Mouse (Mus musculus): ENCODE data around the gene Samd4b.

The Samd4b gene

DNA sequence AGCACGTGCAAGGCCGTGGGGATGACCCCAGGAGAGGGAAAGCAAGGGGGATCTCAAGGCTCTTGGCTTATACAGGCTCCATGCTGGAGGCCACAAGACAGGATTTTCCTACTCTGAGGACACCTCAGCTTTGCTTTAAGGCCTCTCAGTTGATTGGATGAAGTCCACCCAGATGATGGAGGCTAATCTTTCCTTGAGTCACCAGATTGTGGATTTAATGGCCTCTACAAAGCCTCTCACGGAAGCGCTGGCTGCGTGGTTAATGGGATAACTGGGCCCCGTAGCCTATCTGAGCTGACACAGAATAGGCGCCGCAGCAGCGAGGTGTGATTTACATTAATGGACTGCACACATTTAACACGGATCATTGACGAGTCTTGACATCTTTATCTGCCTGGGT, 102.5 kb downstream of the Samd4b start:
- DNase-seq (ENCODE audit: low spot score), result no peak

DNA sequence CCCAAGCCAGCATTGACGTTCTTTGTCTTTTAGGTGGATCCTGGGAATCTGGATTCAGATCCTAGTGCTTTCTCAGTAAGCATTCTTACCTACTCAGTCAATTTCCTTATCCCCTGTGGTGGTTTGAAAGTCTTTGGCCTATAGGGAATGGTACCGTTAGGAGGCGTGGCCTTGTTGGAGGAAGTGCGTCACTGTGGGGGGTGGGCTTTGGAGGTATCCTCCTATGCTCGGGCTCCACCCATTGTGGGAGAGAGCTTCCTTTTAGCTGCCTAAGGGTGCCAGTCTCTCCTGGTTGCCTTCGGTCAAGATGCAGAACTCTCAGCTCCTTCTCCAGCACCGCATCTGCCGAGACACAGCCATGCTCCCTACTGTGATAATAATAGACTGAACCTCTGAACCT, 105.6 kb downstream of the Samd4b start:
- DNase-seq (ENCODE audit: low spot score), result no peak

DNA sequence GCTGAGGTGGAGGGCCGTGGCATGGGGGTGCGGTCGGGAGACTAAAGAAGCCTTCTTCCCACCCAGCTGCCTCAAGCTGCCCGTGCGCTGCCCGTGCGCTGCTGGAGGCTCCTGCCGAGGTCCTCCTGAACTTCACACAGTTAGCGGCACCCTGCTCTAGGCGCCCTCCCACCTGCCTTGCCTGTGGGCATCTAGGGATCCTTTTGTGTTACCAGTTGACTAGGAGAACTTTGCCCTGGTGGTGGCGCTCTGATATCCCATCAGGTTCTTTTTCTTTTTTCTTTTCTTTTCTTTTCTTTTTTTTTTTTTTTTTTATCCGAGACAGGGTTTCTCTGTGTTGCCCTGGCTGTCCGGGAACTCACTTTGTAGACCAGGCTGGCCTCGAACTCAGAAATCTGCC, 107.0 kb downstream of the Samd4b start:
- DNase-seq (ENCODE audit: low spot score), result no peak

DNA sequence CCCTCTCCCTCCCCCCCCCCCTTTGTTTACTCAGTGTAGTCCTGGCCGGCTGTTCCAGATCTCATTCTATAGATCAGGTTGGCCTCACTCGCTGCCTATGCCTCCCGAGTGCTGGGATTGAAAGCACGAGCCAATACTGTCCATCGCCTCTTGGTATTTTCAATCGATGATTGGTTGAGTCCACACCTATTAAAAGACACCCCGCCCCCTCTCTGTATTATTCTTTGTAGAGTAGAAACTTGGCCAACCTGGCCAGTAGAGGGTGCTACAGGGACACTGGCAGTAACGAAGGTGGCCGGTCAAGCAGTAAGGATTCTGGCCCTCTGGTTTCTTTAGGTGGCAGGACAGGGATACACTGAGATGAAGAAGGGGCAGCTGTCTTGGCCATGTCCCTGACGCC, 107.5 kb downstream of the Samd4b start:
- DNase-seq (ENCODE audit: low spot score), result peak; percentile 42

DNA sequence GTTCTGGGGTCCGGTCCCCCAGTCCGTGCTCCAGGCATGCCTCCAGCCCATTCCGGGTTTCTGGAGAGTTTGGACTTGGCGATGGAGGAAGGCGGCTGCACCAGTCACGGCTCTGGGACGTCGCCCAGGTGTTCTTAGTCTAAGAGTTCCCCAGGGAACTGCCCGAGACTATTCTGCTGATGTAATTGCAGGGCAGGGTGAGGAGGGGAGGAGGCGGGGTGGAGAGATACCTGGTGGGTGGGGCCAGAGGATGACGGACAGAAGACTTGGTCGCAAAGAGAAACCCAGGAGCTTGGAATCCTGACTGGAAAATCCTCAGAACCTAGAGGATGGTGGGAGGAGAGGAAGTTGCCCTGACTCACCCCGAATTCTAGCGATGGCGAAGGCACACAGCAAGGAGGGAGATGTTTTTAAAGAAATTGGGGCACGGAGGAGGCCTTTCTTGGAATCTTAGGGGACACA, 109.9 kb downstream of the Samd4b start:
- peak; percentile 57 for DNase-seq (ENCODE audit: low spot score)

DNA sequence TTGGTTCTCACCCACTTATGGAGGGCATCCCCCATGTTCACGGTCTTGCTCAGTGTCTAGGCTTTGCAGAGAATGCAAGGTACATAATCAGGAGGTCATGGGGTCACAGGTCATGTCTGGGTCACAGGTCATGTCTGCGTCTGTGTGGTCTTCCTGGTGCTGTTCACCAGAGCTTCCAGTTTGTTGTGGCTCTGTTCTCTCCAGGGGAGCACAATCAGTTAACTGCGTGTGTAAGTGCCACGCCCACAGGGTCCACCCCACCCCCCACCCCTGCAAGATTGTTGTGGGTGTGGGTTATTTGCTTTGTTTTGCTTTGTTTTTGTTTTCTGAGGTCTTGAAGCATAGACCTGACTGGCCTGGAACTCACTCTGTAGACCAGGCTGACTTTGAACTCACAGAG, 113.8 kb downstream of the Samd4b start:
- DNase-seq (ENCODE audit: low spot score), result no peak

DNA sequence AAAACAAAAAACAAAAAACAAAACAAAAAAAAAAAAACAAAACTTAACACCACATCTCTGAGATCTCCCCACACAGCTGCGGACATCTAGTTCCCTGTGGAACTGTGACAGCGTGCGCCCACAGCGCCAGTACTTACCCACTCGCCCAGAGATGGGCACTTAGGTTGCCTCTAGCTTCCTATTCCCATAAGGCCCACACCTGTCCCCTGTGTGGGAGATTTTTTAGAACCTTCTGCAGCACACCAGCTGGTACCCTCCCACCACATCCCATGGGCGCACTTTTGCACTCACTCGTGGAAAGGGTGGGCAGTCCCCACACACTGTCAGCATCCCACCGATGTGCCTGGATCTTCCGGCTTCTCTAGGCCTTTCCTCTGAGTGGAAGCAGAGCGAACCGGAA, 115.1 kb downstream of the Samd4b start:
- DNase-seq (ENCODE audit: low spot score), result no peak

DNA sequence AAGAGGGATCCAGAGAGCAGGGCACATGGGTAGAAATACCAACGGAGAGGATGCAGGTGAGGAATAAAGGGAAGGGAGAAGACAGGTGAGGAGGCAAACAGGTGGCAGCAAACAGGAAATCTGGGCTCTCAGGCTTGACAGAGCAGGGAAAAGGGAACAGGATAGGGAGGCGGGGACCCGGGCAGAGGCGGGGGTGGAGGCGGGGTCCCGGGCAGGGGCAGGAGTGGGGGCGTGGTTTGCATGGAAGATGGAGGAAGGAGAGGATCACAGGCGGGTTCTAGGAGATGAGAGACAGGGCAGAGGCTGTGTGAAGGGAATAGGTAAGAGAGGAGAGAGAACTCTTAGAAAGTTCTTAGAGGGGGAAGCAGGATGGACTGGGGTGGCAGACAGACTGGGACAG, 119.1 kb downstream of the Samd4b start:
- no peak for DNase-seq (ENCODE audit: low spot score)

DNA sequence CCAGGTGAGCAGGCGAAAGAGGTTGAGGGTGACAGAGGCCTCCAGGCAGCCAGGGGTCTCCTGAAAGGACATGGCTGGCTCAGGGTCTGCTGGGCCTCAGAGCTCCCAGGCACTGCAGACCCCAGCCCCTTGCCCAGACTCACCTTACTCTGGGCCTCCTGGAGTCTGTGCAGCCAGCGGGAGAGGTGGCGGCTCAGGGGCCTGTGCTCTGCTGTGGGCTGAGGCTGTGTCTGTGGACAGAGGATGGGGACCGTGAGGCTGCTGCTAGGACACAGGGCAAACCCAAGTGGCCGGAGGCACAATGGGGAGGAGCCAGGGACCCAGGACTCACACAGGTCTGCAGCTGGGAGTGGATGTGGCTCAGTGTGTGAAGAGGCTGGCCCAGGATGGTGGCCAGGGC, 120.6 kb downstream of the Samd4b start:
- no peak for DNase-seq (ENCODE audit: low spot score)

DNA sequence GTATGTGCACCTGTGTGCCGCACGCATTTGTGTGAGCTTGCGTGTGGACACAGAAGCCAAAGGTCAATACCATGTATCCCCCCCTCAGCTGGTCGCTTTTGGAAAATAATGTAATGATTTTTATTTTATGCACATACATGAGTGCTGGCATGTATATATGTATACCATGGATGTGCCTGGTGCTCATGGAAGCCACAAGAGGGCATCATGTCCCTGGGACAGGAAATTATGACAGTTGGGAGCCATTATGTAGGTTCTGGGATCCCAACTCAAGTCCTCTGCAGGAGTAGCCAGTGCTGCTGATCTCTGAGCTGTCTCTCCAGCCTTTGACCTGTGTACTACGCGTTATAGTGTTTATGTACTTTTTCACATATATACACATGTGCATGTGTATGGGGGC, 121.8 kb downstream of the Samd4b start:
- DNase-seq (ENCODE audit: low spot score), result no peak

DNA sequence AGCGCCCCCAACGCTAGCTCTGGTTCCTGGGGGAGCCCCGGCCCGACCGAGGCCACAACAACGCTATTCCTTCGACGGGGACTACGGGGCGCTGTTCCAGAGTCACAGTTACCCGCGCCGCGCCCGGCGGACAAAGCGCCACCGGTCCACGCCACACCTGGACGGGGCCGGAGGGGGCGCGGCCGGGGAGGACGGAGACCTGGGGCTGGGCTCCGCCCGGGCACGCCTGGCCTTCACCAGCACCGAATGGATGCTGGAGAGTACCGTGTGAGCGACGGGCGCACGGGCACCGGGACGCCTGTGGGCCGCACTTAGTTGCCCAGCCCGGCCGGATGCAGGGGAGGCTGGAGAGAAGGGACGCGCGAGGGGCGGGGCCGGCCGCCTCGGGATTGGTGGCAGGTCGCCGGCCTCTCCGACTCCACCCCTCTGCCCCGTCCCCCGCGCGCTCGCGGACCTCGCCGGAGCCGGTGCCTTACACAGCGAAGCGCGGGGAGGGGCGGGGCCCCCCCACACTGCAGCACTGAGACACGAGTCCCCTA, 130.7 kb downstream of the Samd4b start:
- DNase-seq (ENCODE audit: low spot score), result no peak

DNA sequence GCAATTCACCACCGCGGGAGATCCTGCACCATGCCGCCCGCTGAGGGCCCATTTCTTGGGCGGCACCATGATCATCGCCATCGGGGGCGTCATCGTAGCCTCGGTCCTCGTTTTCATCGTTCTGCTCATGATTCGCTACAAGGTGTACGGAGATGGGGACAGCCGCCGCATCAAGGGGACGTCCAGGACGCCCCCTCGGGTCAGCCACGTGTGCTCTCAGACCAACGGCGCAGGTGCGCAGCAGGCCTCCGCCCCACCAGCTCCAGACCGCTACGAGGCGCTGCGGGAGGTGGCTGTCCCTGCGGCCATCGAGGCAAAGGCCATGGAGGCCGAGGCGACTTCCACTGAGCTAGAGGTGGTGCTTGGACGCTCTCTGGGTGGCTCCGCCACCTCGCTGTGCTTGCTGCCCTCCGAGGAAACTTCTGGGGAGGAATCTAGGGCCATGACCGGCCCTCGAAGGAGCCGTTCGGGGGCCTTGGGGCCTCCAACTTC, 131.2 kb downstream of the Samd4b start:
- no peak for DNase-seq (ENCODE audit: low spot score)

DNA sequence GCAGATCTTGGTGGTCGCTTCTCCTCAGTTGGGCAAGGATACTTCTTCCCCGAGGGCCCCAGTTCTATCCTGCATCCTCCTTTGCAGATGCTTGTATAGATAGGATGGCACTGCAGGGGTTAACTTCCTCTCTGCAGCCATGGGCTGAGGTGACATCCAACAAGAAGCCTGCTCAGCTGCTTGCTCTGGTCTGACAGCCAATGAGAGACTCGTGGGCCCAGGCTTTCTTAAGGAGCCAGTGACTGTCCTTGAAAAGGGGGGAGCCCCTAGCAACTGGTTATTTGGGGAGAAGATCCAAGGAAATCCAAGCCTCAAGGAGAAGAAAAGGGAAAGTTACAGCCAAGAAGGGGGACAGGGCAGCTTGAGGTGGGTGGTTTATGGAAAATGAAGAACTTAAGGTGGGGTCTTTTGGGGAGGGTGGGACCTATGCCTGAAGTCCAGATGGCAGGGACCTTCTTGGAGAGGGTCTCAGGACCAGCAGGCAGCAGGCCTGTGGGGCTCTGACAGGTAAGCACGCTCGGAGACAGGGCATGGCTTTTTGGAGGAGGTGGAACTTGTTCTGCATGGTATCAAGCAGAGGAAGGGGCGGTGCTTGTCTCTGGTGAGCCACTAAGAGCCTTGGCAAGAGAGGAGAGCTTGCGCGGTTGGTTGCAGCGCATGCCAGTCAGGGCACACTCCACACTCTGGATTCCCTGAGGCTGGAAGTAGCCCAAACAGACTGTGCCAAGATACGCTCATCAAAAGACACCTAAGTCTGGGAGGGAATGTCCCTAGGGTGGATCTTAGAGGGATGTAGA, 133.3 kb downstream of the Samd4b start:
- peak; percentile 55 for DNase-seq (ENCODE audit: low spot score)

DNA sequence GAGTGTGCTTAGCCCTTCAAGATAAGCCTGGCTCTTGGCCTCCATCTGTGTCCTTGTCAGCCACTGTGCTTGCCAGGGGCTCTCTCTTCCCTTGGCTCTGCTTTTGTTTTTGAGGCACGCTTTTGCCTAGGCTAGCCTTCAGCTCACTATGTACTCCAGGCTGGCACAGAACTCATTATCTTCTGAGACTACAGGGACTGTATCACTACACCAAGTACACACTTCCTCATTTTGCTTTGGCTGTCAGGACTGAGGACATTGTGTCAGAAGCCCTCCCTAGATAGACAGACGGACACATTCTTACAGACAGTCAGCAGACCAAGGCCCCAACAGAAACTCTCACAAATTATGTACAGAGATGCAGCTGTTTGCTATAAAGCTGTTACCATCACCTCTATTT, 135.2 kb downstream of the Samd4b start:
- no peak for DNase-seq (ENCODE audit: low spot score)

DNA sequence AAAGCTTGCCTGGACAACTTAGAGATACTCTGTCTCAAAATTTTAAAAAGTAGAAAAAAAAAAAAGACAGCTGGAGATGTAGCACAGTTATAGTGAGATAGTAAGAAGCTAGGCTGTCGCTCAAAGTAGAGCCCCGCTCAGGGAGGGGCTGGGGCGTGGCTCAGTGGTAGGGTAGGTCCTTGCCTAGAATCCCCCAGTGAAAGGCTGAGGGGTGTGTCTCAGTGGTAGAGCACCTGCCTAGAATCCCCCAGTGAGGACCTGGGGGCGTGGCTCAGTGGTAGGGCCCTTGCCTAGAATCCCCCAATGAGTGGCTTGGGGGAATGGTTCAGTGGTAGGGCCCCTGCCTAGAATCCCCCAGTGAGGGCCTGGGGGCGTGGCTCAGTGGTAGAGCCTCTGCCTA, 137.6 kb downstream of the Samd4b start:
- DNase-seq (ENCODE audit: low spot score), result no peak

DNA sequence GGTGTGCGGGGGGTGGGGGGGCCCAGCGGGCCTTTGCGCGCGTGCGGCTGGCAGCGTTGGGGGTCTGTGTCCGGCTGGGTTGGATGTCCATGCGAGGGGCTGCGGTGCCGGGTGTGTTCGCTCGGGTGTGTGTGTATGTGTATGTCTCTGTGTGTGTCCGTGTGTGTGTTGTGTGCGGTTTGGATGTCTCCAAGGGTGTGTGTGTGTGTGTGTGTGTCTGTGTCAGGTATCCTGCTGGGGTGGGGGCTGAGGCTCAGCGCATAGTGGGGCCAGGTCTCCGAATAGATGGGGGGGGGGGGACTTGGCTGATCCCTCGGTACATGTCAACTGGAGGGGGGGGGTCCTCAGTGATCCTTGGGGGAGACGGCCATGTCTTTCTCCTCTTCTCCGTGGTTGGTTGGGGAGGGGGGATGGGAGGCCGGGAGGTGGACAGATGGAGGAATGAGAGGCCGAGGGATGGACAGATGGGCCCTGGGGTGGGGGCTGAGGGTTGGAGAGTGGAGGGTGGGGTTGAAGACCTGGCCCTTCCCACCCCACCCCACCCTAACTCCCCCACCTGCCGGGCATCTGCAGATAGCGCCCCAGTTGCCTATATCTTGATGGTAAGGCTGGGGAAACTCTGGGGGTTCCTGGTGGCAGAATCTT, 145.5 kb downstream of the Samd4b start:
- DNase-seq (ENCODE audit: low spot score), result no peak

DNA sequence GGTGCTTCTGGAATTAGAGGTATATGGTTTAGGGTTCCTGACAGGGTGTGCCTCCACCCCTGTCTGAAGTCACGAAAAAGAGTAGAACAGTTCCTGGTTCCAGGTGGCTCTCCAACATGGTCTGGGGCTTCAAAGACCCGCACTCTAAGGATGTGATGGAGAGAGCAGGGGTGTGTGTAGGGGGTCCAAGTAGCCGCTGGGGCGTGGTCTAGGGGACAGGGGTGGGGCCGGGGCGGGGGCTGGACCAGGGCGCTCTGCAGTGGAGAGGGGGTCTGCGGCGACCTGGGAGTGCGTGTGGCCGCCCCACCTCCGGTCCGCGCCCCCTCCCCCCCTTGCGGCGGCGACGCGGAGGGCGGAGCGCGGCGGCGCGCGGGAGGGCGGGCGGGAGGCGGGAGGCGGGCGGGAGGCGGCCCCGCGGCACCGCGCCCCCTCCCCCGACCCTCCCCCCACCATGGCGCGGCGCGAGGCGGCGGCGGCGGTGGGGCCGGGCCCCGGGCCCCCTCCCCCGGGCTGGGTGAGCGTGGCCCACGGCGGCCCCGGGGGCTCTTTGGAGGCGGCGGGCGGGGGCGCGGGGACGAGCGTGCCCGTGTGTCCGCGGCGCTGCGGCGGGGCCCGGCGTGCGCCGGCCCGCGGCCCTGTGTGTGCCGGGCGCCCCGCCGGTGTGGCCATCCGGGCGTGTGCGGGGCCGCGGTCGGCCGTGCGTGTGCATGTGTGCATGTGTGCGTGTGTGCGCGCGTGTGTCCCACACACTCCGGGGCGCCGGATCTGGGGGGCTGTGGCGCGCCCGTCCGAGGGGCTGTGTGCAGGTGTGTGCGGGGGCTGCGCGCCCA, 146.2 kb downstream of the Samd4b start, which contains the start of gene Lrfn1:
Gene Lrfn1, plus strand, starts transcription at position 450 of the 830 bp plus-strand sequence.
- peak; percentile 21 for DNase-seq (ENCODE audit: low spot score)

DNA sequence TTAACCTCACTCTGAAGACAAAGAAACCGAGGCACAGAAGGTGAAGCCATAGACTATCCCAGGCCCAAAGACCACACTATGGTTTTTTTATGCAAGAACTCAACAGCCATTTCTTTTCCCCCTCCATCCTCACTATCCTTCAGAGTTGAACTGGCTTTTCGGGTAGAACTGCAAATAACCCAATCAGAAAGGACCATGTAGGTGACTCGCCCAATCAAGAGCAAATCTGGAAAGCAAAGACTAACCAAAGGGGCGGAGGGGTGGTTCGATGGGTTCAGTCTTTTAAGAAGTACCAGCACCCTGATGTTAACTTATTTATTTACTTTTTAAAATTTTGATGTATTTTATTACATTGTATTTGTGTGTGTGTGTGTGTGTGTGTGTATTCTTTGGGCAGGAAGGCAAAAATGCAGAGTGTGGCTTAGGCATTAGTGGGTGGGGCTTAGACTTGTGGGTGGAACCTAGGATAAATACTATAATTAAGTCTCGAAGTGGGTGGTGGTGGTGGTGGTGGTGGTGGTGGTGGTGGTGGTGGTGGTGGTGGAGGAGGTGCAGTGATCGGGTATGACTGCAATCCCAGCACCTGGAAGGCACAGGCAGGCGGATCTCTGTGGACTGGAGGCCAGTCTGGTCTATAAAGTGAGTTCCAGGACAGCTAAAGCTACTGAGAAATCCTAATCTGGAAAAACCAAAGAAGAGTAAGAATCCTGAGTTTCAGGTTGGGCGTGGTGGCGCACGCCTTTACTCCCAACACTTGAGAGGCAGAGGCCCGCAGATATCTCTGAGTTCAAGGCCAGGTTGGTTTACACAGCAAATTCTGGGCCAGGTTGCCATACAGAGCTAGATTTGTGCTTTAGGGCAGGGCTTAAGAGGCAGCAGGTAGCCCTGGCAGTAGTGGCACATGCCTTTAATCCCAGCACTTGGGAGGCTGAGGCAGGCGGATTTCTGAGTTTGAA, 149.8 kb downstream of the Samd4b start:
- peak; percentile 26 for DNase-seq (ENCODE audit: low spot score)

DNA sequence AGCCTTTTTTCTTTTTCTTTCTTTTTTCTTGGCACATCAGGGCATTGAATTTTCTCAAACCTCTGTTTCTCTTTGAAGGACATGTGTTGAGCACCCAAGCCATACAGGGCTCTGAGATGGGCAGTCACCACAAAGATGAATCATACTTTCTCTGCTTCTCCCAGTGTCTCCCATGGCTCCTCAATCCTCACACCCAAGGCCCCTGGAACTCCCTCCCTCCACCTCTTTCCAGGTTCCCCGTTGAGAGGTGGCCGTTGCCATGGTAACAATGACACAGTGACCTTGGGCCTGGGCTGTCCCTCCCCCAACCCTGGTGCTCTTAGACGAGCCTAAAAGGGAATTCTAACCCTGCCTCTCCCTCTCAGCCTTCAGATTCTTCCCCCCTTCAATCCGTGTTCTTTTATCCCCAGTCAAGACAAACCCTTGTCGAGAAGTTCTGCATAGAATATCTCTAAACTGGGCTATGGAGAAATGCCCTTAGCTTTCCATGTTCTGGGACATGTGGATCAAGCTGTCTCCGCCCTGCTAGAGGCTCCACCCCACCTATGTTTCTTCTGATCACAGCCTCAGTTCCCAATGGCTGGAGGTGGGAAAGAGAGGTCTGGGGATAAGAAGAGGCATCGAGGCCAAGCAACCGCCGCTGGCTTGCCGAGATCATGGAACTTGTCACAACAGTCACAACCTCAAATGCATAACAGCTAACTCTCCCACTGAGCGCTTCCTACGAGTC, 150.7 kb downstream of the Samd4b start:
- peak; percentile 36 for DNase-seq (ENCODE audit: low spot score)

DNA sequence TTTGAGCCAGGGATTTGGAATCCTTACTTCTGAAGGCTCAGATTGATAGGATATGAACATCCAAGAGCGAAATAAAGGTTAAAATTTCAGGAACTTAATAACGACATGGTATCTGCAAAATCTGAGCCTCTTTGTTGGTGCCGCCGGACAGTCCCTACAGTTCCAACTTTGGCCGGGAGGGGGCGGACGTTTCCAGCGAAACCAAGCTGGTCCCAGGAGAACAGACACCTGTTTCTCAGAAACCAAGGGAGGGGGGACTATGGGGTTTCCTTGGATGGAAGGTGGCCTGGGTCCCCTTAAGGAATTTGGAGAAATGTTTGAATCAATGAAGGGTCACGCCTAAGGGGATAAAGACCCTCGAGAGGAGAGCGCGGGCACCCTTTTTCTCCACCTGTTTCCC, 151.5 kb downstream of the Samd4b start:
- DNase-seq (ENCODE audit: low spot score), result peak; percentile 62
